Comparison of ENCODE assay signal across 11 mouse cellular contexts in the genomic region with DNA sequence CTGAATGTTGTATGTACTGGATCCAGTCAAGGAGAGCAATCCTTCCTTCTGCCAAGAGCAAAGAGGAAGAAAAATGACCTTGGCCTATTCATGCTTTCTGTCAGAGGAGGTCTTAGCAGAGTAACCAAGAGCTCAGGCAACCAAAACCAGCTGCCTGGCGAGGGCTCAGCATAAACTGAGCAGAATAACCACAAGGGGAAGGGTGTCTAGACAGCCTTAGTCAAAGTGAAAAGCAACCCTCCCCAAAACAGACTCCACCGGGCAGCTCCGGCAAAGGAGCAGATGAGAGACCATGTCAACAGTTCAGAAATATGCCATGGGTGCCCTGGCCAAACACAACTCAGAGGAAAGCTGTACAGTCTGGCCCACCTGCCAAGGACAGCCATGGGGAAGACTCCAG. TPM values are rescaled to one million over a fixed set of nuclear protein-coding genes. Genes with fewer than 3 reads are reported as not detected.
DNase-seq lines count a peak whose midpoint lies in the region; ATAC-seq and TF ChIP-seq lines count a peak whose summit lies in the region.
"Had no signal": no experiment of that assay in that cellular context is flagged by ENCODE, and none has a peak within 500 bp of the region (broad histone marks: within the 10 kb centered on the region; RNA-seq: fewer than 3 reads in every experiment).

No protein-coding gene starts in this region.

- no peak overlapping the region for H3K4me3 ChIP-seq in heart, adult 2 months
- H3K4me3 ChIP-seq in heart, embryonic 12.5 days, result no peak overlapping the region
- H3K4me3 ChIP-seq in limb, embryonic 15.5 days, result no peak overlapping the region
- H3K4me3 ChIP-seq: embryonic facial prominence, embryonic 12.5 days; megakaryocyte, embryonic 14.5 days had no signal

- no peak overlapping the region for H3K9ac ChIP-seq in heart, adult 2 months (ENCODE audit: low read depth, low read length)
- no peak overlapping the region for H3K9ac ChIP-seq in heart, embryonic 12.5 days
- H3K9ac ChIP-seq in limb, embryonic 15.5 days, result no peak overlapping the region
- H3K9ac ChIP-seq: embryonic facial prominence, embryonic 12.5 days had no signal

- peaks cover 5% of the 10 kb centered on the region; the same call in 1 of the 2 replicates for H3K36me3 ChIP-seq in heart, adult 2 months (ENCODE audit: control insufficient read depth, insufficient read depth, low read length)
- H3K36me3 ChIP-seq in heart, embryonic 12.5 days, result no peaks in the 10 kb centered on the region
- H3K36me3 ChIP-seq in limb, embryonic 15.5 days, result no peaks in the 10 kb centered on the region
- H3K36me3 ChIP-seq: embryonic facial prominence, embryonic 12.5 days had no signal

- H3K79me2 ChIP-seq in heart, adult 2 months (replicated peaks; ENCODE audit: control insufficient read depth, insufficient read depth, low read length), result peaks cover 3% of the 10 kb centered on the region

- no peak for TF ChIP-seq CTCF in heart, adult 2 months (IDR thresholded peaks at IDR 0.05)

- no peaks in the 10 kb centered on the region for H3K27me3 ChIP-seq in heart, adult 2 months (ENCODE audit: control insufficient read depth, insufficient read depth, low read length)
- no peaks in the 10 kb centered on the region for H3K27me3 ChIP-seq in heart, embryonic 12.5 days (replicated peaks)
- no peaks in the 10 kb centered on the region for H3K27me3 ChIP-seq in limb, embryonic 15.5 days
- H3K27me3 ChIP-seq: embryonic facial prominence, embryonic 12.5 days had no signal

- 41% methylated on average over 3 of the region's 3 CpGs for WGBS in heart, adult 2 months
- WGBS in heart, embryonic 12.5 days, result 66% methylated on average over 3 of the region's 3 CpGs
- WGBS in limb, embryonic 15.5 days, result 48% methylated on average over 3 of the region's 3 CpGs

- intact Hi-C loops in heart, adult 2 months (cut with DNase I), result no loop called here

- H3K4me1 ChIP-seq in heart, adult 2 months (ENCODE audit: control insufficient read depth, insufficient read depth, low read length), result peaks cover 21% of the 10 kb centered on the region
- H3K4me1 ChIP-seq in heart, embryonic 12.5 days (replicated peaks), result peaks cover 73% of the 10 kb centered on the region
- H3K4me1 ChIP-seq in limb, embryonic 15.5 days, result peaks cover 75% of the 10 kb centered on the region

- peak overlapping the region; percentile 71 for H3K27ac ChIP-seq in heart, adult 2 months
- no peak overlapping the region for H3K27ac ChIP-seq in heart, embryonic 12.5 days (ENCODE audit: poor library complexity, severe bottlenecking)
- no peak overlapping the region; the same call in 1 of the 2 replicates for H3K27ac ChIP-seq in limb, embryonic 15.5 days
- H3K27ac ChIP-seq: embryonic facial prominence, embryonic 12.5 days had no signal

- no peak for ATAC-seq in heart, embryonic 12.5 days (ENCODE audit: insufficient number of reproducible peaks, low FRiP score)
- ATAC-seq in limb, embryonic 15.5 days (ENCODE audit: insufficient number of reproducible peaks, low FRiP score, low TSS enrichment, low read depth), result 0 out of 2 replicates have a peak, but pooled peaks have one; percentile 23

- no peak for DNase-seq in heart, adult 2 months
- DNase-seq in thymus, postnatal 10 days (ENCODE audit: low spot score in 2 of 2), result peak; percentile 18 to 46
- DNase-seq in thymus, postnatal 0 days (ENCODE audit: low spot score), result no peak
- DNase-seq in frontal cortex, postnatal 25 days (ENCODE audit: low spot score in 2 of 2), result no peak
- no peak for DNase-seq in kidney, postnatal 10 days
- no peak for DNase-seq in ovary, postnatal 14 days (ENCODE audit: low spot score)
- DNase-seq: heart, postnatal 36 days had no signal

- TF ChIP-seq POLR2A in heart, adult 2 months (IDR thresholded peaks at IDR 0.05; ENCODE audit: insufficient read depth, low read depth, low read length), result no peak

- no peaks in the 10 kb centered on the region for H3K9me3 ChIP-seq in heart, embryonic 12.5 days (replicated peaks)
- H3K9me3 ChIP-seq in limb, embryonic 15.5 days, result no peaks in the 10 kb centered on the region
- H3K9me3 ChIP-seq: embryonic facial prominence, embryonic 12.5 days; megakaryocyte, embryonic 14.5 days had no signal

- H3K4me2 ChIP-seq in heart, embryonic 12.5 days, result no peak overlapping the region
- H3K4me2 ChIP-seq in limb, embryonic 15.5 days, result no peak overlapping the region
- H3K4me2 ChIP-seq: embryonic facial prominence, embryonic 12.5 days had no signal

- no peak for TF ChIP-seq EP300 in heart, adult 2 months (IDR thresholded peaks at IDR 0.05; ENCODE audit: insufficient read depth, low read depth, low read length)

RNA-seq across cellular contexts. Expression of a gene that starts 16.3 kb away (rescaled TPM):
- total RNA-seq in heart, adult 2 months (2021), result 10 to 100 TPM; 30.4 to 32.7 TPM
- 23.3 and 35.5 TPM in 2 replicates for polyA plus RNA-seq in heart, adult 2 months (2012; rRNA removed)
- 14.6 and 16.5 TPM in 2 replicates for polyA plus RNA-seq in heart, embryonic 12.5 days (2016; fragmentation: Nextera tagmentation; extraction: Ambion mirVana)
- polyA plus RNA-seq in thymus, postnatal 0 days (2015; fragmentation: Nextera tagmentation; extraction: Ambion mirVana), result 6.6 and 6.8 TPM in 2 replicates
- 22.3 and 22.5 TPM in 2 replicates for polyA plus RNA-seq in limb, embryonic 15.5 days (2015; fragmentation: Nextera tagmentation; extraction: Ambion mirVana)

Comparison
In these comparisons a context has a peak if more than half of its experiments do, and no peak if none do; other contexts are left out.
1. DNase-seq: peak in thymus, postnatal 10 days (2 of 2); none in heart, adult 2 months (0 of 2), thymus, postnatal 0 days (single experiment), frontal cortex, postnatal 25 days (0 of 2), kidney, postnatal 10 days (single experiment) and ovary, postnatal 14 days (single experiment).